Mouse (Mus musculus): ENCODE data around the gene Sept5. TPM values are rescaled to one million over a fixed set of nuclear protein-coding genes. Genes with fewer than 3 reads are reported as not detected.
A peak's percentile ranks its signal among the peaks of the same experiment; 100 is the strongest.

The Sept5 gene
- polyA plus RNA-seq, 1 experiment from 2014 or later, result 11.7 TPM

GRCm38 (mm10) chr16:18620601-18621361 lies 9.0 kb downstream of the Sept5 start:
- Histone ChIP-seq H3K9me3 (no peaks in the 10 kb centered on the region), H3K36me3 (peaks cover 11% of the 10 kb centered on the region), H3K4me3 (peak overlapping the region; percentile 67), H3K27ac (peak overlapping the region; percentile 54; the same call in 1 of the 2 replicates), H3K4me1 (peaks cover 43% of the 10 kb centered on the region), H3K27me3 (ENCODE audit: insufficient read depth, poor library complexity, severe bottlenecking) (peaks cover 100% of the 10 kb centered on the region)
- WGBS, result under 1% methylated on average over 74 of the region's 74 CpGs
- no peak for DNase-seq (ENCODE audit: low spot score)

DNA sequence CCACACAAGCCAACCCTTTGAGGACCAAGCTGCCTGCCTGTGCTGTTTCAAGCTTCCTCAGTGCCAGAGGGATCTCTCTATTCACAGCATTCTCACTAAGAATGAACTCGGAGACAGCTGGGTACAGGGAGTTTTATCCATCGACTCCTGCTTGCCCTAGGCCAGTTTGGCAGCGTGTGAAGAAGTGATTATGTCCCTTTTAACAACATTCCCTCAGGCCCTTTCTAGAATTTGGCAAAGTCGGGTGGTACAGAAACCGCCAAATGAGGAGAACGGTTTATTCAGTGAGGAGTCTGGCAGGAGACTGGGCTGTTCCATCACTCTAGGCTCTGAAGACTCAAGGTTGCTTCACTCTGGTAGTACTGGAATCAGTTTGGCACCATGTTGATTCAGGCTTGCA lies 9.6 kb downstream of the Sept5 start:
- Histone ChIP-seq H3K27me3 (ENCODE audit: insufficient read depth, poor library complexity, severe bottlenecking) (peaks cover 98% of the 10 kb centered on the region), H3K4me1 (peaks cover 40% of the 10 kb centered on the region), H3K4me3 (peak overlapping the region; percentile 67), H3K9me3 (no peaks in the 10 kb centered on the region), H3K27ac (no peak overlapping the region), H3K36me3 (peaks cover 11% of the 10 kb centered on the region)
- 24% methylated on average over 6 of the region's 6 CpGs for WGBS
- no peak for DNase-seq (ENCODE audit: low spot score)

DNA sequence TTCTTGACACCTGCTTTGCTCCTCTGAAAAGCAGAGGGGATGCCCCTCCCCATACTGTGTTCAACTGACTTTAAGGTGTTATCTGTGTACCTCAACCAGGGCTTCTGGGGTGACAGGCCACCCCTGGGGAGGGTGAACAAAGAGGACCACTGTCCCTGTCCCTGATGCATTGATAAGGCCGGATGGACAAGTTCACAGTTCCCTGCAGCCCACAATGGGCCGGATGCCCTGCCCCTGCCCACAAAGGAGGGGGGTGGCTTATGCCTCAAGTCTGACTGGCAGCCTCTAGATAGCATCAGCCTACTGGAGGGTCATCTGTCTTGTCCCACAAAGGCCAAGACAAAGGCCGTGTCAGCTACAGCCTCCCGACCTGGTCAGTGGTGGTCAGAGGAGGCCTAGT lies 10.6 kb downstream of the Sept5 start:
- Histone ChIP-seq H3K27me3 (ENCODE audit: insufficient read depth, poor library complexity, severe bottlenecking) (peaks cover 97% of the 10 kb centered on the region), H3K4me3 (no peak overlapping the region), H3K9me3 (no peaks in the 10 kb centered on the region), H3K4me1 (peaks cover 45% of the 10 kb centered on the region), H3K36me3 (peaks cover 5% of the 10 kb centered on the region), H3K27ac (no peak overlapping the region)
- 32% methylated on average over 4 of the region's 4 CpGs for WGBS
- DNase-seq (ENCODE audit: low spot score), result no peak

- Histone ChIP-seq H3K9me3 (no peaks in the 10 kb centered on the region), H3K27me3 (ENCODE audit: insufficient read depth, poor library complexity, severe bottlenecking) (peaks cover 97% of the 10 kb centered on the region), H3K4me3 (no peak overlapping the region), H3K4me1 (peaks cover 45% of the 10 kb centered on the region), H3K36me3 (peaks cover 4% of the 10 kb centered on the region), H3K27ac (no peak overlapping the region)
- no peak for DNase-seq (ENCODE audit: low spot score)
- WGBS, result 66% methylated on average over 2 of the region's 2 CpGs
Measured at GRCm38 (mm10) chr16:18618297-18618696, 11.5 kb downstream of the Sept5 start.

- Histone ChIP-seq H3K9me3 (no peaks in the 10 kb centered on the region), H3K4me3 (peak overlapping the region; percentile 36), H3K27ac (no peak overlapping the region), H3K27me3 (ENCODE audit: insufficient read depth, poor library complexity, severe bottlenecking) (peaks cover 97% of the 10 kb centered on the region), H3K36me3 (no peaks in the 10 kb centered on the region), H3K4me1 (peaks cover 46% of the 10 kb centered on the region)
- WGBS, result 1% methylated on average over 27 of the region's 27 CpGs
- DNase-seq (ENCODE audit: low spot score), result no peak
Measured at GRCm38 (mm10) chr16:18617370-18618065, 12.2 kb downstream of the Sept5 start.

DNA sequence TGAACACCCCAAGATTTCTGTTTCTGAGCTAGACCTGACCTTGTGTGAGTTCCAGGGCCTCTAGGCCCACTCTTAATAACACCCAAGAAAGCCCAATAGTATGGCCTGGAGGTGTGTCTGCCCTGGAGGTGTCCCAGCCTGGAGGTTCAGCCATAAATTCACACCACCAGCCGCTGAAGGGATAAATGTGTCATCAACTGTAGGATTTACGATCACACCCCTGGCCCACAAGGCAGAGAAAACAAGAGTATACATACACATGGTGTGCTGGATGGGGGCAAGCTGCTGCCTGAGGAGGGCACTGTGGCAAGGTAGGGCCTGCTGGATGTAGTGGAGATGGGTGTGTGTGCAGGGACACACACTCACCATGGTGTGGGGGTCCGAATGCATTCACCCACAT lies 16.5 kb downstream of the Sept5 start:
- H3K27me3 ChIP-seq (ENCODE audit: insufficient read depth, poor library complexity, severe bottlenecking), result peaks cover 96% of the 10 kb centered on the region
- no peak for DNase-seq (ENCODE audit: low spot score)
- no peaks in the 10 kb centered on the region for H3K9me3 ChIP-seq
- 74% methylated on average over 3 of the region's 3 CpGs for WGBS
- no peak overlapping the region; the same call in 1 of the 2 replicates for H3K27ac ChIP-seq
- no peaks in the 10 kb centered on the region for H3K36me3 ChIP-seq
- no peak overlapping the region for H3K4me3 ChIP-seq
- peaks cover 49% of the 10 kb centered on the region for H3K4me1 ChIP-seq

DNA sequence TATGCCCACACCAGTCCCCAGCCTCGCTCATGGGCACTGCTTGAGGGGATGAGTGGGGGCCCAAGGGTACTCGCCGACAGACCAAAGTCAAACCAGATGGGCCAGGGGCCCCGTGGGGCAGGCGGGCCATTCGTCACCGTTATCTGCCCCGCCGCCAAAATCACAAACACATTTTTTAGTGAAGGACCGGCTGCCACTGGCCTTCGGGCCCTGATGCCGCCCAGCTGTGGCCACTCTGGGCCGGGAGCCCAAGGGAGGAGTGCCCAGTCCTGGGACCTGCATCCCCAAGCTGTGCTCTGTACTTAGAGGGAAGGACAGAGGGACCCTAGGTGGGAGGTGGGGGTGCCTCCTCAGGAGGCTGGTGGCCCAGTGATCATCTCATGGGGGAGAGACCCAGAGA lies 18.0 kb downstream of the Sept5 start:
- peaks cover 44% of the 10 kb centered on the region for H3K4me1 ChIP-seq
- WGBS, result 24% methylated on average over 13 of the region's 13 CpGs
- H3K27me3 ChIP-seq (ENCODE audit: insufficient read depth, poor library complexity, severe bottlenecking), result peaks cover 88% of the 10 kb centered on the region
- H3K27ac ChIP-seq, result peak overlapping the region; percentile 56
- H3K4me3 ChIP-seq, result no peak overlapping the region
- no peaks in the 10 kb centered on the region for H3K9me3 ChIP-seq
- no peak for DNase-seq (ENCODE audit: low spot score)
- H3K36me3 ChIP-seq, result no peaks in the 10 kb centered on the region

DNA sequence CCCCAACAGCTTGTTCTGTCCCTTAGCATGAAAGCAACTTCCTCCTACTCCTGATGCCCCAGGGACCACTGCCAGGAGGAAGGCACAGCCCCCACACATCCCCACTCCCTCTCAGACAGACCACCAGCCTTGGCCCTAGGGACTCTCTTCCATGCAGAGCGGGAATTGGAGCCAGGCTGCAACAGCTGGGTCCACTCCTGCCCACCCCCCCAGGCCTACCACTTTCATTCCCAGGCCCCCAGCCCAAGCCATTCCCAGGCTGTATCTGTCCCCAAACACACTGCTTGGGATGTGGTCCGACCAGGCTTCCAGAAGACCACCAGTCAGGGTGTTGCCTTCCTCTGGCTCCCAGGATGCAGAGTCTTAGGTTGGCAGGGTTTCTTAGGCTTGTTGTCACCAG lies 20.7 kb downstream of the Sept5 start:
- no peaks in the 10 kb centered on the region for H3K36me3 ChIP-seq
- H3K9me3 ChIP-seq, result no peaks in the 10 kb centered on the region
- no peak for DNase-seq (ENCODE audit: low spot score)
- H3K4me1 ChIP-seq, result peaks cover 52% of the 10 kb centered on the region
- 49% methylated on average over 2 of the region's 2 CpGs for WGBS
- H3K27ac ChIP-seq, result no peak overlapping the region
- H3K4me3 ChIP-seq, result no peak overlapping the region
- H3K27me3 ChIP-seq (ENCODE audit: insufficient read depth, poor library complexity, severe bottlenecking), result peaks cover 84% of the 10 kb centered on the region

DNA sequence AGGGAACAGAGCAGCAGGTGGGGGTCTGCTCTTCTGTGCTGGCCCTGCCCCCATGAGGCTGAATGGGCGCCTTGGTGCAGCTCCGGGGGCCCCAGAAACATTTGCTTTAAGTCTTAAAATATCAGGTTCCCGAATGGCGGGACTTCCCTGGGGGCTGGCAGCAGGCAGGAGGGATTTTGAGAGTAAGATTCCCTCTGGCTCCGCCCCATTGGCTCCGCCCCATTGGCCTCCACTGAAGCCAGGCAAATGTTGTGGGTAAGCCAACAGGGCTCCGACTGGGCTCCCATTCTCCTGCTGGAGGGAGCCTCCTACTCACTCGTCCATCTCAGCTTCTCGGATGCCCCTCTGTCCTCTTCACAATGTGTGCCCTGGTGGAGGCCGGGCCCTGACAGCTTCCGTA lies 21.5 kb downstream of the Sept5 start:
- Histone ChIP-seq H3K4me3 (0 out of 2 replicates have a peak overlapping the region, but pooled peaks have one; percentile 22), H3K27me3 (ENCODE audit: insufficient read depth, poor library complexity, severe bottlenecking) (peaks cover 75% of the 10 kb centered on the region), H3K9me3 (no peaks in the 10 kb centered on the region), H3K27ac (no peak overlapping the region), H3K36me3 (no peaks in the 10 kb centered on the region), H3K4me1 (peaks cover 58% of the 10 kb centered on the region)
- WGBS, result 7% methylated on average over 11 of the region's 11 CpGs
- DNase-seq (ENCODE audit: low spot score), result no peak

DNA sequence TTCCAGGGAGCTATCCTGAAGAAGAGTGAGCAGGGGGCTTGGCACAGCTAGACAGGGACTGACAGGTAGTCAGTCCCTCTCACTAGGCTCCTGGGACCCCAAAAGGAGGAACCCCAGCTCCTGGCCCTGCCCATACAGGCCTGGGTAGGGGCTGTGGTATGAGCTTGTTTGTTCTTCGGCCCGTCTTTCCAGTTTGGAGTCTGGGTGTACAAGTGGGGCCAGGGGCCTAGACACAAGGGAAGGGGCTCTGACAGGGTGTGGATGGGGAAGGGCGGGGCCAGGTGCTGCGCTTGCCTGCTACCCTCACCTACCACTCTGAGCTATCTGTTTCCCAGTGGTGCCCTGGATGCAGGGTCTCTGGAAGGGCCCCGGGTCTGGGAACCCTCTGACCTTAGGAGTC lies 24.0 kb downstream of the Sept5 start:
- Histone ChIP-seq H3K4me3 (no peak overlapping the region), H3K27me3 (ENCODE audit: insufficient read depth, poor library complexity, severe bottlenecking) (peaks cover 51% of the 10 kb centered on the region), H3K4me1 (peaks cover 53% of the 10 kb centered on the region), H3K36me3 (no peaks in the 10 kb centered on the region), H3K9me3 (no peaks in the 10 kb centered on the region), H3K27ac (no peak overlapping the region)
- WGBS, result 76% methylated on average over 5 of the region's 5 CpGs
- no peak for DNase-seq (ENCODE audit: low spot score)

DNA sequence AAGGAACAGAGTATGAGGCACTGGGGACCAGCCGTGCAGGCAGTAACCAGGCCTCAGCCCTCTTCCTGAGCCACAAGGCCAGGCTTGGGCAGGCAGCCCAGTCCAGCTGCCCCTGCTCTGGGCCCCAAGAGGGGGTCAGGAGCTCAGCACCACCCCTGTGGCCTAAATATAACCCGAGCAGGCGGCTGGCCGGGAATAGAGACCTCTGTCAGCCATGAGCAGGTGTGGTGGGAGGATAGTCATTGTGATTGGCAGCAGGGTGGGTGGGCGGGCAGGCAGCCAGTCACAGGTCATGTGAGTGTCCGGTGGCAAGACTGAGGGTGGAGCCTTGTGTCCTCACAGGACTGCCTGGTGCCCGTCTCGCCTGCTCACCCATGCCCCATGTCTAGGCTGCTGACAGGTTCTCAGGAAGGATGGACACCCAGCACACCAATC lies 25.5 kb downstream of the Sept5 start:
- H3K4me1 ChIP-seq, result peaks cover 49% of the 10 kb centered on the region
- no peaks in the 10 kb centered on the region for H3K9me3 ChIP-seq
- H3K4me3 ChIP-seq, result no peak overlapping the region
- H3K27ac ChIP-seq, result peak overlapping the region; percentile 74
- 42% methylated on average over 8 of the region's 8 CpGs for WGBS
- H3K27me3 ChIP-seq (ENCODE audit: insufficient read depth, poor library complexity, severe bottlenecking), result peaks cover 48% of the 10 kb centered on the region
- no peaks in the 10 kb centered on the region for H3K36me3 ChIP-seq
- no peak for DNase-seq (ENCODE audit: low spot score)

DNA sequence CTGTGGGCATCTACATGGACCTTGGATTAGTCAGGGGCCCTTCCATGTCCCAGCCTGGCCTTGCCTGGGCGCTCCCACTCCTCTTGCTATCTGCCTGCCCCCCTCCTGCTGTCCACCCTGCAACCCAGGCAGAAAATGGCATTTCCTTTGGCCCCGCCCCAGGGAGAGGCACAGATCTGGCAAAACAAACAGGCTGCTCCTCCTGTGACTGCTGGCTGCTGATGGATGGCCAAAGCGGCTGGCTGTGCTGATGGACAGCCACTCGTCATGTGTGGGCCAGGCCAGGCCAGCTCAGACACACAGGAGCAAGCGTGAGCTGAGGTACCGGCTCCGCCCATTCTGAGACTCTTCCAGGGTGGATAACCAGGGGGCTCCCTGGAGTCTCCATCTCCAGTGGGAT lies 28.3 kb downstream of the Sept5 start:
- no peak for DNase-seq (ENCODE audit: low spot score)
- H3K27ac ChIP-seq, result peak overlapping the region; percentile 69
- H3K36me3 ChIP-seq, result no peaks in the 10 kb centered on the region
- peaks cover 40% of the 10 kb centered on the region for H3K27me3 ChIP-seq (ENCODE audit: insufficient read depth, poor library complexity, severe bottlenecking)
- H3K4me3 ChIP-seq, result no peak overlapping the region
- peaks cover 41% of the 10 kb centered on the region for H3K4me1 ChIP-seq
- H3K9me3 ChIP-seq, result no peaks in the 10 kb centered on the region
- WGBS, result 50% methylated on average over 7 of the region's 7 CpGs

GRCm38 (mm10) chr16:18598006-18598405 lies 31.7 kb downstream of the Sept5 start:
- Histone ChIP-seq H3K9me3 (no peaks in the 10 kb centered on the region), H3K4me1 (peaks cover 19% of the 10 kb centered on the region), H3K27me3 (ENCODE audit: insufficient read depth, poor library complexity, severe bottlenecking) (peaks cover 58% of the 10 kb centered on the region), H3K27ac (no peak overlapping the region), H3K4me3 (no peak overlapping the region), H3K36me3 (no peaks in the 10 kb centered on the region)
- 59% methylated on average over 3 of the region's 3 CpGs for WGBS
- no peak for DNase-seq (ENCODE audit: low spot score)

Data from heart, embryonic 10.5 days (tissue).